Mouse (Mus musculus): ENCODE results near the gene Spata5. TPM values are rescaled to one million over a fixed set of nuclear protein-coding genes. Genes with fewer than 3 reads are reported as not detected.

Gene Spata5
- total RNA-seq, 2 experiments from 2014 or later, result 4.2 to 8.3 TPM

DNA sequence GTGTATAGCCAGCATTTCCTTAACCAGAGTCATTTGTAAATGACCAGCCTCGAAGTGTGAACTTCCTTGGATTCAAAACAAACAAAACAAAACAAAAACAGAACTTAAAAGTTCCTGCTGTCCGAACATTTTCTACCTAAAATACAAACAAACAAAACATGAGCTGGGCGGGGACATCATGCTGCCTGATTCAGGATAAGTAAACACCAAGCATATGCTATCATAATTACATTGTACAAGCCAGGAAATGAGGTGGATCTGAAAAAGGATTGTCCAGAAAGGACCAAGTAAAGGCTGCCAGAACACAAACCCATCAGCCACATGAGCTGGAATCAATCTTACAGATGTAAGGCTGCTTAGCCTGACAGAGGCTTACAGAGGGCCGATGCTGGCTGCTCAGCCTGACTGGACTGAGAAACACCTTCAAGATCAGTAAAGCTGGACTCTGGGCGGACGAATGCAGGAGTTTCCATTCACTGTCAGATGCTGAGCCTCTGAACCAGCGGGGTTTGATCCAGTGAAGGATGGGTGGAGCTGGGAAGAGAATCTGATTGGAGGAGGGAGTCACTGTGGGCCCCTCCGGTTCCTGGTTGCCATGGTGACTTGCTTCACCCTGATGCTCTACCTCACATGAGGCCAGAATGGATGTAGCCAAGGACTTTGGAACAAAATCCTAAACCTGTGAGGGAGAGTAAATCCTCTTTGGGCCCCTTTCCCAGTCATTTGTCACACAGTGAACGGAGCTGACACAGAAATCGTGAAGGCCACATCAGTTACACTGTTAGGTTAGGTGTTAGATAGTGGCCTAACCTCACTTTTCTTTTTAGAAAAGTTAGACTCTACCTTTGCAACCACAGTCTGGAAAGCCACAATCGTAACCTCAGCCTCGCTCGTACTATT, 185.5 kb downstream of the Spata5 start:
- ATAC-seq (replicated peaks; ENCODE audit: low FRiP score, poor library complexity, severe bottlenecking), result no peak

- no peak for ATAC-seq (replicated peaks; ENCODE audit: low FRiP score, poor library complexity, severe bottlenecking)
Measured at GRCm38 (mm10) chr3:37605876-37606238, 186.2 kb downstream of the Spata5 start.

GRCm38 (mm10) chr3:37608926-37609325, 189.2 kb downstream of the Spata5 start:
- ATAC-seq (replicated peaks; ENCODE audit: low FRiP score, poor library complexity, severe bottlenecking), result no peak

GRCm38 (mm10) chr3:37610670-37611069, 191.0 kb downstream of the Spata5 start:
- no peak for ATAC-seq (replicated peaks; ENCODE audit: low FRiP score, poor library complexity, severe bottlenecking)

- ATAC-seq (replicated peaks; ENCODE audit: low FRiP score, poor library complexity, severe bottlenecking), result no peak
Measured at GRCm38 (mm10) chr3:37613722-37614121, 194.0 kb downstream of the Spata5 start.

DNA sequence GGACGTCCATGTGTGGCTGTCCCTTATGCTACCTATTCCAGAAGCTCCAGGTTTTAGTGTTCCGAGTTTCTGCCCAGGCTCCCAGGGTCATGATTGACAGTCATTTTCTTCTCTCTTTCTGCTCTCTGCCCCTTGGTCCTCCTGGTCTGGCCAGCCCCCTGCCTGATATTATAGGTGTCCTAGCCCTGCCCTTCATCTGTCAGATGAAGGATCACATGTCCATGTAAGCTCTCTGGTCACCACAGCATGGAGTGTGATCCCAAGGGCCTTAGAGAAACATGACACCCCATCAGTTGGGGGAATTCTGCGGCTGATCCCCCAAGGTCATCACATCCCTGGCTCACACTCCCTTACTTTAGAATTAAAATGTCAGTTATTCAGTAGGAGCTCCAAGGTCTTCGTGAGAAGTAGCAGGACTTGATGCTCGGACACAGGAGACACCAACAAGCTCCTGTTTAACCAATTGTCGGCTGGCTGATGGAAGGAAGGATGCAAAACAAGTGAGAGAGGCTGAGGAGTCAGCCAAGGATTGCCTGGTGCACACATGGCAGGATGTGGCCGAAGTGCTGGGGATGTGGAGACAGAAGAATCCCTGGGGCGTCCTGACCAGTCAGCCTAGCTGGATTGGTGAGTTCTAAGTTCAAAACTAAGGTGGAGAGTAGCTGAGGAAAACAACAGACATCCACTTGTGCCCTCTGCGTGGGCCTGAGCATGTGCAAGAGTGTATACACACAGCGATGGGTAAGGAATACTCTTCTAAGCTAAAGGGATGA, 195.4 kb downstream of the Spata5 start:
- ATAC-seq (replicated peaks; ENCODE audit: low FRiP score, poor library complexity, severe bottlenecking), result no peak

GRCm38 (mm10) chr3:37616586-37617547, 197.2 kb downstream of the Spata5 start:
- ATAC-seq (replicated peaks; ENCODE audit: low FRiP score, poor library complexity, severe bottlenecking), result no peak

Other genes with a start within 250 kb of the Spata5 start
- gene Il21, start 187.3 kb upstream of the Spata5 start, total RNA-seq (2015; ENCODE audit: low replicate concordance), result not detected in 2 replicates
- gene Il21, start 187.3 kb upstream of the Spata5 start, total RNA-seq (2017; ENCODE audit: low replicate concordance), result not detected in 2 replicates
- gene Bbs12, start 107.3 kb upstream of the Spata5 start, total RNA-seq (2015; ENCODE audit: low replicate concordance), result 0.72 TPM in 1 of 2 replicates, not detected in the other
- gene Bbs12, start 107.3 kb upstream of the Spata5 start, total RNA-seq (2017; ENCODE audit: low replicate concordance), result 0.83 and 2.6 TPM in 2 replicates
- 1.8 and 12.6 TPM in 2 replicates for gene Cetn4, start 107.2 kb upstream of the Spata5 start, total RNA-seq (2015; ENCODE audit: low replicate concordance)
- gene Cetn4, start 107.2 kb upstream of the Spata5 start, total RNA-seq (2017; ENCODE audit: low replicate concordance), result 2.1 and 16.5 TPM in 2 replicates
- not detected in 2 replicates for gene Fgf2, start 71.5 kb upstream of the Spata5 start, total RNA-seq (2015; ENCODE audit: low replicate concordance)
- gene Fgf2, start 71.5 kb upstream of the Spata5 start, total RNA-seq (2017; ENCODE audit: low replicate concordance), result 0.23 TPM in 1 of 2 replicates, not detected in the other
- not detected in 2 replicates for gene Nudt6, start 315 bp downstream of the Spata5 start, total RNA-seq (2015; ENCODE audit: low replicate concordance)
- 2.2 TPM in 1 of 2 replicates, not detected in the other for gene Nudt6, start 315 bp downstream of the Spata5 start, total RNA-seq (2017; ENCODE audit: low replicate concordance)
- 1.1 and 2.1 TPM in 2 replicates for gene Spry1, start 220.1 kb downstream of the Spata5 start, total RNA-seq (2015; ENCODE audit: low replicate concordance)
- gene Spry1, start 220.1 kb downstream of the Spata5 start, total RNA-seq (2017; ENCODE audit: low replicate concordance), result not detected in 2 replicates